Mouse (Mus musculus) CH12F3 (cell line): ENCODE measurements around the gene Dok1.

ENCODE experiments used
- in situ Hi-C: fragments of 300-500 bp; cut with MboI; formaldehyde crosslinking; loops from 2 replicates; pipeline ENCODE4 v1.14.3; 2020; ENCODE audit warnings: low sequenced_read_pairs

Dok1 gene

DNA sequence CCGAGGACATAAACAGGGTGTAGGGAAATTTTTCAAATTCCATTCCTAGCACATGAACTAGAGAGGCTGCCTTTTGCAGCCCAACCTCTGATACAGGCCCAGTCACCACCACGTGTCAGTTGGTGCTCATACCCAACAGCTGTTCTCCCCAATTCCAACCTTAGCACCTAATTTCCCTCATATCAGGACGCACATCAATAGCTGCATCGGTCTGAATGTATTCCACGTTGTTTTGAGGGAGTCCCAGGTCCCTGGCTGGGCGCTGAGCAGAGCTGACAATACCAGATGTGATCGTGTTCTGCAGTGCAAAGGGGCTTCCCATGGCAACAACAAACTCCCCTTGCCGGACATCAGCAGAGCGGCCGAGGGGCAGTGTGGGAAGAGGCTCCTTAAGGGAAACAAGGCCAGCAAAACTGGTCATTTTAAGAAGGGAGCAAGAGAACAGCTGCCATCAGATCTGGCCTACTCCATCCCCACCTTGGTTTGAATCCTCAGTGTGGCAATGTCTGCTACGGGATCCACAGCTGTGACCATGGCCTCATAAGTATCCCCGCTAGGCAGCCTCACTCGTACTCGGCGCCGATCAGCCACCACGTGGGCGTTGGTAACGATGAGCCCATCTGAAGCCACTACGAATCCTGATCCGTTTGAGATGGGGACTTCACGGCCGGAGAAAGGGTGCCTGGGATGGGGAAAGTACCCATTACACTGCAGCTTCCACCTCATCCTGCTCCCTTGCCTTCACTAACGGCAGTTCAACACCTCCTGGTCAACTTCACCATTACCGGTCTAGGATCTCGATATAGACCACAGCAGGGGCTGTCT lies 20.1 kb upstream of the Dok1 start:
- in situ Hi-C loops: loop anchor here (10.0 kb wide), 1 partner anchor 49 kb away; no protein-coding TSS in a partner anchor

DNA sequence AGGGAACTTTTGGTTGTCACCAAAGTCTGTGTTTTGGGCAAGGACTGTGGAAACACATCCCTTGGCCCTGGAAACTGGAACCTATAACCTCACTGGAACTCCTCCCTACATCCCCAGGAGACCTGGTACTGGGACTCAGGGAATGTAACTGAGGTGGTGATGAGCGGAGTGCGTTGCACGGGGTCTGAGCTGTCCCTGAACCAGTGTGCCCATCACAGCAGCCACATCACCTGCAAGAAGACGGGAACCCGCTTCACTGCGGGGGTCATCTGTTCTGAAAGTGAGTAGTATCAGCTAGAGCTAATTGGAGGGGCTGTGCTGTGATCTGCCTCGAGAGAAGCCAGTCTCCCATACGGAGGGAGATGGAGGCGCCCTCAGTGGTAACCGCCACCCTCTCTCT lies 16.1 kb upstream of the Dok1 start:
- in situ Hi-C loops: no loop called here

DNA sequence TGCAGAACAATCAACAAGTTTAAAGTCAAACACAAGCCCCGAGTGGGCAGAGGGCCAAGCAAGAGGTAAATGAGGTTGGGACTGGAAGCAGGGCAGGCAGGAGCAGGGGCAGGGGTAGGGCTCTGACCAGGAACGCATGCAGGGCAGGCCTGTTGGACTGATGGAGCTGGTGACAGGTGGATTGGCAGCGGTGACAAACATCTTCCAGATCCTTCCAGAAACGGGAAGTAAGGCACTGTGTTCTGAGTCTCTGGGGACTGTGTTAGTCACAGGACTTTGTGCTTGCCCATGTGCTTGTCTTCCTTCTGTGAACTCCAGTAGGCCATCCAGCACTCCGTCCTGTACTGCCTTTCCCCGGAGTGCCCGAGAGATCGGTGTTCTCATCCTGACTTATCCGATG lies 11.5 kb upstream of the Dok1 start:
- in situ Hi-C loops: no loop called here

DNA sequence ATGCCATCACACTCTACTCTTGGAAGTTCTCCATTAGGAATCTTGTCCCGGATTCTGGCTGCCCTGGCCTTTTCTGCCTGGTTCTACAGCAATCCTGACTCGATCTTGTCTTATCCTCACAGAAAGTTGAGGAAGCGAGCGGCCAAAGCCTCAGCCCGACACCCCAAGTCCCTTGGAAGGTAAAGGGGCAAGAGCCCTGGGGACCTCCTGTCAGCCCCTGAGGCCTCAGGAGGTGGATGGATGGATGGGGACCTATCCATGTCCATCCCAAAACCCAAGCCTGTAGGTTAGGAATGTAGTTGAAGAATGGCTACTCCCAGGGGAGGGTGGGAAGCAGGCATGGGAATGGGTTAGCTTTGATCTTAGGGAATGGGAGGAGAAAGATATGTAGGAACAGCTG lies 10.7 kb upstream of the Dok1 start:
- in situ Hi-C loops: no loop called here

DNA sequence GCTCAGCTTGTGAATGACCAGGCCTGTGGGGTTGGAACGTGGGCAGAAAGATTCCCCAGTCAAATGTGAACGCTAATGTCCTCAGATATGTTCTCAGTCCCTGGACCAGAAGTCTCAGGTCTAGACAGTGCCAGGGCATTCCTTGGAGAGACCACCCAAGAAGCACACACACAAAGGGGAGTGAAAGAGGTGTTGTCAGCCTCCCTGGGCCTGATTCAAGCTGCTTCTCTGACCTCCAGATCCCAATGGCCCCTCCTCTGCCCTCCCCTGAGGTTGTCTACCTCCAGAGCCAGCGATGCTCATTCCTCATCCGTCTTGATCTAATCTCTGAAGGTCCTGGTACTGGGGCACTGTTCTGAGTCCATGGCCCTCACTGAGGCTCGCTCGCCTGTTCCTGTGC lies 10.3 kb upstream of the Dok1 start:
- in situ Hi-C loops: no loop called here

DNA sequence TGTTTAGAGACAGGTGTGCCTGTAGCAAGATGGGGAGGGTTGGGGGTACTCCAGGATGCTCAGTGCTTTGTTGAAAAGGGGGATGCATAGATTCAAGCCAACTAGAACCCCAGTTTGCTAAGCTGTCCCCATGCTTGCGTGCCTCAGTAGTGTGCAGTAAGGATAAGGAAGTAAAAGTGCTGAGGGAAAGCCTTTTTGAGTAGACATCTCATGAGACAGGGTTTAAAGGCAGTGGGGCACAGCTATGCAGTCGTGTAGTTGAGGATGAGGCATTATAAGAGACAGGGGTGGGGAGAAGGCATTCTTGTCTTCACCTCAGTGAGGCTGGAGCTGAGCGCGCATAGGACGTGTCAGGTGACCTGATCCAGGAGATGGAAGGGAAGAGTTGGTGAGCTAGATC lies 7.3 kb upstream of the Dok1 start:
- in situ Hi-C loops: no loop called here

DNA sequence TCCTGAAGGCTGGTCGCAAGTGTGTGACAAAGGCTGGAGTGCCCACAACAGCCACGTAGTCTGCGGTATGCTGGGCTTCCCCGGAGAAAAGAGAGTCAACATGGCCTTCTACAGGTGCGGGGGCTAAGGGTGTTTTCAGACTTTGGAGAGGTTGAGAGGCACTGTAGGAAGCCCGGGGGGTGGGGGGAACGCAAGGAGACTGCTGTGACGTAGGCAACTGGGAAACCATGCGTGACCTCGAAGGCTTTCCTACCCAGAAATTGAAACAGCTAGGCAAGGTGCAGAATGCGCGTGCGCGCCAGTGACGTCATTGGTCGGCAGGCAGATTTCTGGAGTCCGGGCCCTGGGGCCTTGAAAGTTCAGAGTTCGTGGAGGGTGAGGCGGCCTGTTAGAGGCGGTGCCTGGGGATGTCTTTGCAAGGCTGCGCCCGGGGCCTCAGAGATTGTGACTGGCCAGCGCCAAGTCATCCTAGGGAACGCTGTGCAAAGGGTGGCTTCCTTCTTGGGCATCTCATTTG lies 5.3 kb upstream of the Dok1 start:
- in situ Hi-C loops: no loop called here

DNA sequence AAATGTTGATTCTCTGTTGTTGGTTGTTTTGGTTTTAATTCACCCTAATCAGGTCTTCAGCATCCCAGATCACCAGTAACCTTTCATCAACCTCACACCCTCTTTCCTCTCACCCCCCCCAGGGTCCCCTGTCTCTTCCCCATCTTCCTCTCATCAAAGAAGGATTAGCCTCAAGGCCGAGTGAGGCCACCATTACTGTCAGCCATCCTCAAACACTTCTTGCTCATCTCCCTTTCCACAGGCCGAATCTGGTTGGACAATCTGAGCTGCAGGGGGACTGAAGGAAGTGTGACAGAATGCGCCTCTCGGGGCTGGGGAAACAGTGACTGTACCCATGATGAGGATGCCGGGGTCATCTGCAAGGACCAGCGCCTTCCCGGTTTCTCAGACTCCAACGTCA lies 3.9 kb upstream of the Dok1 start:
- in situ Hi-C loops: no loop called here

DNA sequence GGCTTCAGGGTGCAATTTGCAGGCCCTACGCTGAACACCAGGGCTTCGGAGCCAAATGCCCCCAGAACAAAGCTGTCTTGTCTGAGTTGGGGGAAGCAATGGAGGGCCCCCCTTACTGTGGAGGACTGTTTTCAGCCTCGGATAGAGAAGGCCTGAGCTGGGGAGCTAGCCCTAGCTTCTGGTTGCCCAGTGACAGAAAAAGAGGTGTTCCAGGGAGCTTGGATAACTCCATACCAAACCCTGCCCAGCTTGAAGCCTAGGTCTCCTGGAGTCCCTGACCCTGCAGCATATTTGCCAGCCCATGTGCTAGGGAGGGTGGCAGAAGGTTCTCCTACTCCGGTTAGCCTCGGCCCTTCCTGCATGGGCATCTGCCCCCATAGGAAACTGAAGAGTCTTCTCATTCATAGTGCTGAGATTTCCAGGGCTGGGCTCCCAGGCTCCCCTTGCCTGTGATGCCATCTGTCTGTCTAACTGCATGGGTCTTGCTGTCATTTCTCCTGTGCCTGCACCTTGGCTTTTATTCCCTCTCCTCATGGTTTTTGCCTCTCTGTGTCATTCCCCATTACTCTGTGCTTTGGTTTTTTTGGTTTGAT lies 1.3 kb upstream of the Dok1 start:
- in situ Hi-C loops: no loop called here

DNA sequence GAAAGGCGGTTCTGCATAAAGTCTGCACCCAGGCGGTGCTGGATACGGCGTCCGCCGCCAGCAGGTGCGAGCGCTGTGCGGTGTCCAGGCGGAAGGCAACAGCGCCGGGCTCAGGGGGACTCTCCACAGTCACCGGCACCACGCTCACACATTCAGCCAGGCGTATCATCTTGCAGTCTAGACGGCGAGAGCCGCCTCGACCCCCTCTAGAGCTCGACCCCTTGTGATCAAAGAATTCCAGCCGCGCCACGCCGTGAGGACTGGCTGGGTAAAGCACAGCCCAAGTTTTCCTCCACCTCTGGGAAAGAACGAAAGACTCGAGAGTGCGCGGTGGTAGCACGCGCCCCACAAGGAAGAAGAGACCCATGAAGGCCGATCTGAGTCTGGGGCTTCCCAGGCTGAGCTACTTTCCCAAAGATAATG lies 491 bp downstream of the Dok1 start:
- in situ Hi-C loops: no loop called here

DNA sequence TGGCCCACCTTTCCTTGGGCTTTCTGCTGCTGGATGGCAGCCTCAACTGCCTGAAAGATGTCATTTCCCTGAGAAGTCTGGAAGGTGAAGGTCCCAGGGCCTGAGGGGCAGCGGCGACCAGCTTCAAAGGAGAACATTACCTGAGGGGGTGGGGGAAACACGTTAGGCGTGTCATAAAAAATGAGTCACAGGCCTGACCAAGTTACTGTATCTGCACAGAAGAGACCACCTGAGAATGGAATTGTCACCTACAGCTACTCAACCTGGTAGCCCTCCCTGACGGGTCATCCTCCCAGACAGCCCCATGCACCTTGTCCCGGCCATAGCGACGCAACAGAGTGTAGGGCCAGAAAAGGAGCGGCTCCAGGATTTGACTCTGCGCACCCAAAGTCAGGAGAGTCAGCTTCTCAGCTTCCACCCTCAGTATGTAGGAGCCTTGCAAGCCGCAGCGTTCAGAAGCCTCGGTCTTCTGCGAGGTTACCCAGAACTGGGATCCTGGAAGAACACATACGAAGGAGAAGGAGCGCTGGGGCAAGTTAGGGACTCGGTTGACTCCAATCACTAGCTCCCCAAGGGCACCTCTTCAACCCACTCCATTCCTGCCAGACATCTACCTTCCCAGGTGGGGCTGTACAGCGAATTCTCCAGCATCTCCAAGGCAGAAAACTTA lies 1.2 kb downstream of the Dok1 start:
- in situ Hi-C loops: no loop called here

DNA sequence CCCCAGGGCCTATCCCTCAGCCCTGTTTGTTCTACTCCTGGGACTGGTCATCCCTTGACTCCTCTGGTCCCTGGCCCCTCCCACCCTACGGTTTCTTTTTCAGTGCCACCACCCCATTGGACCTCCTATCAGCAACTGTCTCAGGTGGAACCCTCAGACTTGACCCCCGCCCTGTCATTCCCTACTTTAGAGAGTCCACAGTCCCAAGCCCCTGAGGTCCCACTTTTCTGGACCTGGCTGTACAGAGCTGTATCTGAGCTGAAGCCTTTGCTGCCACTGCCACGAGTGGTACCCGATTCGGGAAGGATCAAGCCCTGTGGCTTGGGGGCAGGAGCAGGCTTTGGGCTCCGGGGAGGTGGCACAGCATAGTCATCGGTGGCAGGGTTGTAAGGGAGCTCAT lies 2.2 kb downstream of the Dok1 start:
- in situ Hi-C loops: no loop called here

DNA sequence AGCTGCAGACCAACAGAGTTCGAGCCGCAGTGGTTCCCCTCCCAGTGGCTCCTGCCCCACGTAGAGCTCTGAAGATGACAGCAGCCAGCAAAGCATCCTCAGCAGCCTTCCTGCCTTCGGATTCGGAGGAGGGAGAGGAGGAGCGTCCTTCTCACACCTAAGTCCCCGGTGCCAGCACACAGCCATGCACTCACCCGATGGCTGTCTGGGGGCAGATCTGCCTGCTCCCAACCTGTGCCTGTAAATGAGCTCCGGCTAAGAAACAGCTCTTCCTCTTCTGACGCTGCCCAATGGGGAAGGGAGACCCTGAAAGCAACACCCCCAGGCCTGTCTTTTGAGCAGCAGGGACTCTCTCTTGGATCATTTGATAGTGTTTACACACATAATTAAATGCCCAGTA lies 3.5 kb downstream of the Dok1 start:
- in situ Hi-C loops: no loop called here

DNA sequence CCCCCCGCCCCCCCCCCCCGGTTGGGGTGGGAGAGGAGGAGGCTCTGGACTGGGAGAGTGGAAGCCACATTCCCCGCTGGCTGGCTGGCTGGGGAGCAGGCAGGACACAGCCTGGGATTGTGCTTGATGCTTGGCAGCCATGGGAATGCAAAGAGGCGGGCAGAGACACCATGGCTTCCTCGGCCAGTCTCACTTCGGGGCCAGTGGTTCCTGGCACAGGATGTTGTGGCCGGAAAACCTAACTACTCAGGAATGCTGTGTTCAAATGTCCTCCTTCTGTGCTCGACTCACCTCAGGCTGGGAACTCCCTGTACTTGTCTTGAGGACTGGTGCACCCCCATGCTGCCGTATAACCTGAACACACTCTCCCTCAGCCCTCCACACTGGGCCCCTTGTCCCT lies 5.6 kb downstream of the Dok1 start:
- in situ Hi-C loops: no loop called here

DNA sequence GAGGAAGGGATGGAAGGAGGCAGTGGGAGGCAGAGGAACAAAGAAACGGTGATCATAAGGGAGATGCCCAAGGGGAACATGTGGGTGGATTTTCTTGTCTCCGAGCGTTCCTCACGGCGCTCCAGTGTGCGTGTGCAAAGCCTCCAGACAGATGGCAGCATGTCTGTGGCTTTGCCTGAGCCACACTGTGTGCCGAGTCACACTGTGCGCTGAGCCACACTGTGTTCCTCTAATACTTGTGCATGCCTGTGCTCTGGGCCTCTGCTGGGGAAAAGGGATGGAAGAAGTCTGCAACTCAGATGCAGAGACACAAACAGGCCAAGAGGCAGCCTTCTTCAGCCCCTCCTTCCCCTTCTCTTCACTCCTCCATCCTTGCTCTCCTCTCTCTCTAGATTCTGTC lies 6.0 kb downstream of the Dok1 start:
- in situ Hi-C loops: no loop called here

DNA sequence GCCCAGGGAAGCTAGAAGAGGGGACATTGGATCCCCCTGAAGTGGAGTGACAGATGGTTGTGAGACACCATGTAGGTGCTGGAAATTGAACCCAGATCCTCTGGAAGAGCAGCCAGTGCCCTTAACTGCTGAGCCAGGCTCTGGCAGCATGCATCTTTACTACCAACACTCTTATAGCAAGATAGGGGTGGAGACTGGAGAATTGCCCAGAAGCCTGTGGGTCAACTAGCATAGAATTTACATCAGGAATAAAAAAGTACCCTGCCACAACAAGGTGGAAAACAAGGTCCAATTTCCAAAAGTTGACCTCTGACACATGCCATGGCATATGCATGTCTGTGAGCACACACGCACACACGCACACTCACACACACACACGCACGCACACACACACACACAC lies 8.1 kb downstream of the Dok1 start:
- in situ Hi-C loops: no loop called here

DNA sequence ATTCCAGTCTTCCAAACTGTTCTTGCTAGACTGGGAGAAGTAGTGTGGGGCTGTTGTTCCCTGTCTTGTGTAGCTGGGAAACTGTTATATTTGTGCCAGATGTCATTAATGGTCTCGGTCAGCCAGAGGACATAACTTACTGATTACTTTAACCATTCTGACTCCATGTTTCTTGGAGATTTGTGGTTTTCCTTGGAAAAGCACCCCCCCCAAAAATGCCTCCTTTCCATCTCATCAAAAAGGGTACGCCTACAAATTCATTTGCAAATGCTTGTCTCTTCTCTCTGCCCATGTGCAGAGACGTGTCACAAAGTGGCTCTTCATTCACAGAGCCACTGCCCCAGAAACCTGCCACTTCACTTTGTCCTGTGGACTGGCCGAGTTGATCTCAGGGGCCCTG lies 8.8 kb downstream of the Dok1 start:
- in situ Hi-C loops: no loop called here

DNA sequence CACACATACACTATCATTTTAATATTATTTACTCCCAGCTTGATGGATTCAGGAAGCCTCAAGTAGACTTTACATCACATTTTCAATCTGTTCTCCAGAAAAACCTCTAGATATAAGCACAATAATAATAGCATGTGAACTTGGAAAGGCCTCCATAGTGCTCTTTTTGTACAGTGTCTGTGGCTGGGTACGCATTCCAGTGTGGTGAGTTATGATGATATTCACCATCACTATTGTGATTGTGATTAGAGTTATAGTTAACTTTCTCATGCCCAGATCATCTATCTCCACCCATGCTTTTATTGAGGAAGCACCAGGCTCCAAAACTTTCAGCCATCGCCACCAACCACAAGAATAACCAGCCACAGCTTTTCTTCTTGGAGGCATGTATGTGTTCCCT lies 9.5 kb downstream of the Dok1 start:
- in situ Hi-C loops: no loop called here

DNA sequence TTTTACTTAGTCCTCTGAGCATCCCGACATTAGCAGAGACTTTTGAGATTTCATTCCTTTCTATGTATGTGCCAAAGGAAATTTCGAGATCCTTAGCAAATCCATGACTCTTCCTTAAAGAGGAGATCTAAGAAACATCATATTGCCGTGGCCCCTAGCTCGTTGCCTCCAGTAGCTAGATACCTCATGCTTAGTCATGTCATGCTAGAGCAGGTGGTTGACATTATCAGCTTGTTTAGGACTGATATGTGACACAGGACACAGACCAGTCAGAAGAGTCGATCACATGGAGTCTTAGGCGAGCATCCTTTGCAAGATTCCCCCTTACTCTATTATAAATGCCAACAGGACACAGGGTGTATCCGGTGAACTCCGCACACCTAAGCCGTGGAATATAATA lies 10.3 kb downstream of the Dok1 start:
- in situ Hi-C loops: no loop called here

DNA sequence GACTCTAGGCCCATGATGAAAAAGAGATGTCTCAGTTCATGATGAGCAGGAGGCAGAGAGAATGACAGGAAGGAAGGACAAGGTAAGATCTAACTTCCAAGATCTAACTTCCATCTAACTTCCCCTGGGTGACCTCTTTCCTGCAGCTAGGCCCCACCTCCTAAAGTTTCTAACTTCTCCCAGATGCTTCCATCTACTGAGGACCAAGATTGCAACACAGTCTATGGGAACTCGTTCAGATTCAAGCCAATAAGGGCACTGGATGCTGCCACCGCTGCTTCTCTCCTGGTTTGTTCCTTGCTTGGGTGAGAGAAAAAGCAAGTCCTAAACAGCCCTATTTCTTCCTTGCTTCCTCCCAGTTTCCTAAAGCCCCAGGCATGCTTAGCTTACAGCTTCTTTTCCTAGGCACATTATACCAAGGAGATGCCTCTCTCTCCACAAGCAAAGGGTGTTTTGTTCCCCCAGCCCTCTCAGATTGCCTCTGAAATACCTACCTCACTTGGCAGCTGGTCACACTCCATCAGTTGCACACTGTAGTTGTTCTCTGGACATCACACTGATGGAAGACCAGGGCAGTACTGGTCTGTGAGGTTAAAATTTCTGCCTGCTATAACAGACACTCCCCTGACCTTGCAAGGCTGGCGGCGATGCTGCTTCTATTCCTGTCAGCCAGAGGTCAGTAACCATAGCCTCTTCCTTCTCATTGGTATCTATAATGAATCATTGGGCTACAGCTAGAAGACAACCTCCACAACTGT lies 12.3 kb downstream of the Dok1 start:
- in situ Hi-C loops: no loop called here

DNA sequence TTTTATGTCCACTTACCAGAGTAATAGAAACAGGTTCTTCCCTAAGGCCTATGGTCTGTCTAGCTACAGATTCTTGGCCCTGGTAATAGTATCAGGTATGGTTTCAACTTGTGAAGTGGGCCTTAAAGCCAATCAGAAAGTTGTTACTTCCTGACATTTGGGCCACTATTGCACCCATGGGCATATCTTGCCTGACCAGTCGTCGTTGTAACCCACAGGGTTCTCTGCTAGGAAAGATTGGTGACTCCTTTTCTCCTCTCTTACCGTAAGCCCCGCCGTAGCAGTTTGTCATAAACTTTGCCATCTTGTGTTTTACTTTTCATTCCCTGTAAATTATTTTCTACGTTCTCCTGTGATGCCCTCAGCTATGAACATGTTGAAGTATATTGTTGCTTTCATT lies 13.2 kb downstream of the Dok1 start:
- in situ Hi-C loops: no loop called here
